Mouse (Mus musculus): Measurements from ENCODE around the gene Tmprss9. TPM values are rescaled to one million over a fixed set of nuclear protein-coding genes. Genes with fewer than 3 reads are reported as not detected.

The Tmprss9 gene
- polyA plus RNA-seq, 1 experiment: 0.03 TPM

- Histone ChIP-seq H3K27me3 (ENCODE audit: control insufficient read depth) (peaks cover 25% of the 10 kb centered on the region), H3K4me3 (replicated peaks) (no peak overlapping the region), H3K9me3 (ENCODE audit: control insufficient read depth, low read length) (no peaks in the 10 kb centered on the region), H3K4me1 (ENCODE audit: control insufficient read depth) (peaks cover 24% of the 10 kb centered on the region), H3K36me3 (ENCODE audit: control insufficient read depth) (no peaks in the 10 kb centered on the region)
- TF ChIP-seq TAL1 (IDR thresholded peaks at IDR 0.05; ENCODE audit: low read length) (no peak), GATA1 (IDR thresholded peaks at IDR 0.05; ENCODE audit: low read length) (no peak)
Observed at GRCm38 (mm10) chr10:80944231-80944630, 72.6 kb downstream of the Tmprss9 start.

DNA sequence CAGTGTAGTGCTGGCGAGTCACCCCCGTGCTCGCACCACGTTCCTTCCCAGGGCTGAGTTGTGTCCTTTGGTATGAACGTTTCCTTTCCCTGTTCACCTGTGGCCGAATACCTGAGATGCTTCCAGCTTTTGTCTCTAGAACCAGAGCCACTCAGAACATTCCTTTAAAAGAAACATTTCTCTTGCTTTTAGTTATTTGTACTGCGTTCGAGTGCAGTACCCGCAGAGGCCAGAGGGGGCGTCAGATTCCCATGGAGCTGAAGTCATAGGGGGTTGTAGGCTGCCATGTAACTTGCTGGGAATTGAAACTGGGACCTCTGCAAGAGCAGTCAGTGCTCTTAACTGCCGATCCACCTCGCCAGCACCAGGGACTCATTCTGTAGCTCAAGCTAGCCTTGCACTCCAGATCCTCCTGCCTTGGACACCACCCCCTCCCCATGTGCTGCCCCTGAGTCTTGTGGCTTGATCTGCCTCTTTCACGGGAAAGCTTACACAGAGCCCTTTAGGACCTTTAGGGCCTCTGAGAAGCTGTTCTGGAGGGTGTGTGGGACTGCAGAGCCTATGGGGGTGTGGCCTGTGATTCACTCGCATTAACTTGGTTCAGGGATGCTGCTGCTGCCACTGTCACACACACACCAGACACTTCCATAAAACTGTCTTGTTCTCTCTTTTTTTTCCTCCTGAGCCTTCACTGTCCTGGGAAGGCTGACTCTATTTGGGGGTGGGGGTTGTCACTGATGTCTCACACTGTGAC, 75.2 kb downstream of the Tmprss9 start:
- Histone ChIP-seq H3K4me3 (replicated peaks) (no peak overlapping the region), H3K9me3 (ENCODE audit: control insufficient read depth, low read length) (no peaks in the 10 kb centered on the region), H3K27me3 (ENCODE audit: control insufficient read depth) (peaks cover 4% of the 10 kb centered on the region), H3K4me1 (ENCODE audit: control insufficient read depth) (peaks cover 20% of the 10 kb centered on the region), H3K36me3 (ENCODE audit: control insufficient read depth) (no peaks in the 10 kb centered on the region)
- TF ChIP-seq TAL1 (IDR thresholded peaks at IDR 0.05; ENCODE audit: low read length): no peak
- TF ChIP-seq GATA1 (IDR thresholded peaks at IDR 0.05; ENCODE audit: low read length): no peak

DNA sequence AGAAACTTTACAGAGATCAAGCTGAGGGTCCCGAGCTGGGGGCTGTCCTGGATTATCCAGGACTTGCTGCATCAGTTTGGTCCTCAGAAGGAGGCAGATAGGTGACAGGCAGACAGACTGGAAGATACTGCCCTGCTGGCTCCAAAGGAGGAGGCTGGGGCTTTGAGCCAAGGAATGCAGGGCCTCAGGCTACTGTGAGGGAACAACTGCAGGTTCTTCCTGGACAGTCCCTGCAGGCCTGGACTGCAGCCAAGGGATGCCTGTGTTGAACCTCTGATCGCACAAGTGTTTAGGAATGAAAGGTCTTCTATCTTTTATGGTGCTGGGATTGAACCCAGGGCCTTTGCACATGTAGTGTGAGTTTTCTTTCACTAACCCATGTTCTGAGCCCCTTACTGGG, 76.2 kb downstream of the Tmprss9 start:
- no peak for TF ChIP-seq TAL1 (IDR thresholded peaks at IDR 0.05; ENCODE audit: low read length)
- TF ChIP-seq GATA1 (IDR thresholded peaks at IDR 0.05; ENCODE audit: low read length): no peak
- Histone ChIP-seq H3K27me3 (ENCODE audit: control insufficient read depth) (peaks cover 2% of the 10 kb centered on the region), H3K36me3 (ENCODE audit: control insufficient read depth) (no peaks in the 10 kb centered on the region), H3K4me1 (ENCODE audit: control insufficient read depth) (peaks cover 20% of the 10 kb centered on the region), H3K9me3 (ENCODE audit: control insufficient read depth, low read length) (no peaks in the 10 kb centered on the region), H3K4me3 (replicated peaks) (no peak overlapping the region)

DNA sequence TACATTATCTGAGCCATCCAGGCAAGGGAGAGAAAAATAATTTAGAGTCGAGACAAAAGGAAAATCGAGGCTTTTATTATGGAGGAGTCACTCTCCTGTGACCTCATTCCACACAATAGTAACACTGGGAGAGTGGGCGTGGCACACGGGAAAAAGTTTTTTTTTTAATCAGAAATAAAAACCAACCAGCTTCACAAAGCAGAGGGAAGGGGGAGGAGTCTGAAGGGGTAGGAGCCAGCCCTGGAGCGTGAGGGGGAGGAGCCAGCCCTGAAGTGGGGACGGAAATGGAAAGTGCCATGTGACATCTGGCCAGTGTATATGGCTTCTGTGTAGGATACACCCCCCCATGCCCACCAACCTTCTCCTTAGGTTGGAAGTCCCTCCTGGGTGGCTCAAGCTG, 76.9 kb downstream of the Tmprss9 start:
- no peak for TF ChIP-seq GATA1 (IDR thresholded peaks at IDR 0.05; ENCODE audit: low read length)
- no peak for TF ChIP-seq TAL1 (IDR thresholded peaks at IDR 0.05; ENCODE audit: low read length)
- Histone ChIP-seq H3K36me3 (ENCODE audit: control insufficient read depth) (no peaks in the 10 kb centered on the region), H3K9me3 (ENCODE audit: control insufficient read depth, low read length) (no peaks in the 10 kb centered on the region), H3K27me3 (ENCODE audit: control insufficient read depth) (no peaks in the 10 kb centered on the region; the same call in 1 of the 2 replicates), H3K4me1 (ENCODE audit: control insufficient read depth) (peaks cover 20% of the 10 kb centered on the region), H3K4me3 (replicated peaks) (no peak overlapping the region)

GRCm38 (mm10) chr10:80949081-80949480, 77.4 kb downstream of the Tmprss9 start:
- peaks cover 20% of the 10 kb centered on the region for H3K4me1 ChIP-seq (ENCODE audit: control insufficient read depth)
- H3K36me3 ChIP-seq (ENCODE audit: control insufficient read depth): no peaks in the 10 kb centered on the region

More at GRCm38 (mm10) chr10:80949081-80949480, 77.4 kb downstream of the Tmprss9 start:
- H3K27me3 ChIP-seq (ENCODE audit: control insufficient read depth): no peaks in the 10 kb centered on the region; the same call in 1 of the 2 replicates
- no peak for TF ChIP-seq TAL1 (IDR thresholded peaks at IDR 0.05; ENCODE audit: low read length)
- TF ChIP-seq GATA1 (IDR thresholded peaks at IDR 0.05; ENCODE audit: low read length): no peak
- no peaks in the 10 kb centered on the region for H3K9me3 ChIP-seq (ENCODE audit: control insufficient read depth, low read length)
- H3K4me3 ChIP-seq (replicated peaks): no peak overlapping the region

Other genes with a start within 250 kb of the Tmprss9 start
- 33.9 and 36.6 TPM in 2 replicates for gene Csnk1g2, start 249.0 kb upstream of the Tmprss9 start, polyA plus RNA-seq (2012)
- gene Btbd2, start 214.8 kb upstream of the Tmprss9 start, polyA plus RNA-seq (2012): 2.6 and 3.2 TPM in 2 replicates
- 49.1 and 53.2 TPM in 2 replicates for gene Mknk2, start 193.7 kb upstream of the Tmprss9 start, polyA plus RNA-seq (2012)
- gene Mob3a, start 169.9 kb upstream of the Tmprss9 start, polyA plus RNA-seq (2012): 1.8 and 2.1 TPM in 2 replicates
- gene Izumo4, start 169.7 kb upstream of the Tmprss9 start, polyA plus RNA-seq (2012): 1.2 and 3.9 TPM in 2 replicates
- gene Ap3d1, start 129.6 kb upstream of the Tmprss9 start, polyA plus RNA-seq (2012): 2.5 and 2.6 TPM in 2 replicates
- 8.8 and 9.8 TPM in 2 replicates for gene Dot1l, start 116.6 kb upstream of the Tmprss9 start, polyA plus RNA-seq (2012)
- gene Sf3a2, start 73.7 kb upstream of the Tmprss9 start, polyA plus RNA-seq (2012): 68.4 and 69.3 TPM in 2 replicates
- gene Plekhj1, start 73.2 kb upstream of the Tmprss9 start, polyA plus RNA-seq (2012): 32.7 and 39.3 TPM in 2 replicates
- gene Amh, start 66.6 kb upstream of the Tmprss9 start, polyA plus RNA-seq (2012): 0.33 and 0.43 TPM in 2 replicates
- gene Jsrp1, start 58.4 kb upstream of the Tmprss9 start, polyA plus RNA-seq (2012): not detected in 2 replicates
- 1,446 and 1,486 TPM in 2 replicates for gene Oaz1, start 45.2 kb upstream of the Tmprss9 start, polyA plus RNA-seq (2012)
- gene Lingo3, start 27.8 kb upstream of the Tmprss9 start, polyA plus RNA-seq (2012): not detected in 2 replicates
- gene Lsm7, start 16.6 kb upstream of the Tmprss9 start, polyA plus RNA-seq (2012): 17.4 and 20.7 TPM in 2 replicates
- 56.0 and 60.5 TPM in 2 replicates for gene Sppl2b, start 16.6 kb upstream of the Tmprss9 start, polyA plus RNA-seq (2012)
- gene Timm13, start 29.1 kb downstream of the Tmprss9 start, polyA plus RNA-seq (2012): 29.2 and 32.1 TPM in 2 replicates
- gene Lmnb2, start 46.4 kb downstream of the Tmprss9 start, polyA plus RNA-seq (2012): 1.1 and 1.3 TPM in 2 replicates
- 0.15 and 0.16 TPM in 2 replicates for gene Gadd45b, start 58.2 kb downstream of the Tmprss9 start, polyA plus RNA-seq (2012)
- gene Gng7, start 143.1 kb downstream of the Tmprss9 start, polyA plus RNA-seq (2012): not detected in 2 replicates
- 0.01 TPM in 1 of 2 replicates, not detected in the other for gene Diras1, start 153.8 kb downstream of the Tmprss9 start, polyA plus RNA-seq (2012)
- gene Slc39a3, start 165.6 kb downstream of the Tmprss9 start, polyA plus RNA-seq (2012): 1.5 and 1.7 TPM in 2 replicates
- gene Sgta, start 188.3 kb downstream of the Tmprss9 start, polyA plus RNA-seq (2012): 18.3 and 18.8 TPM in 2 replicates
- gene Thop1, start 198.2 kb downstream of the Tmprss9 start, polyA plus RNA-seq (2012): 5.2 and 5.3 TPM in 2 replicates
- gene Creb3l3, start 227.0 kb downstream of the Tmprss9 start, polyA plus RNA-seq (2012): 0.05 and 0.07 TPM in 2 replicates
- 89.1 and 93.4 TPM in 2 replicates for gene Map2k2, start 234.1 kb downstream of the Tmprss9 start, polyA plus RNA-seq (2012)

Measured in erythroblast, embryonic 14.5 days (primary cell).